Mouse (Mus musculus) kidney, adult 2 months (tissue): ENCODE results near the gene Lrrc4b. TPM values are rescaled to one million over a fixed set of nuclear protein-coding genes. Genes with fewer than 3 reads are reported as not detected.

Experiments
- DNase-seq: peaks from one replicate; pipeline ENCODE4 v3.0.0; 2021
- H3K27ac ChIP-seq: fragments of 200-500 bp; 2 replicates; pipeline ENCODE4 v1.5.1; 2012; ENCODE audit warnings: low read depth, low read length, control low read depth, inconsistent platforms; ENCODE audit not compliant: insufficient read depth
- H3K27me3 ChIP-seq: fragments of 200-500 bp; replicated peaks from 2 replicates; pipeline ENCODE4 v1.6.1; 2012; ENCODE audit warnings: mild to moderate bottlenecking, moderate library complexity, low read length, inconsistent platforms; ENCODE audit not compliant: control insufficient read depth, insufficient read depth
- H3K36me3 ChIP-seq: fragments of 200-500 bp; 2 replicates; pipeline ENCODE4 v1.6.1; 2012; ENCODE audit warnings: mild to moderate bottlenecking, moderate library complexity, low read length, inconsistent platforms; ENCODE audit not compliant: control insufficient read depth, insufficient read depth
- H3K4me1 ChIP-seq: fragments of 200-500 bp; 2 replicates; pipeline ENCODE4 v1.6.1; 2011; ENCODE audit warnings: low read length; ENCODE audit not compliant: control insufficient read depth, insufficient read depth
- H3K4me3 ChIP-seq: fragments of 200-500 bp; 2 replicates; pipeline ENCODE4 v1.5.1; 2011; ENCODE audit warnings: mild to moderate bottlenecking, low read depth, low read length, control low read depth; ENCODE audit not compliant: insufficient read depth
- CTCF ChIP-seq: fragments of 200-500 bp; conservative IDR thresholded peaks from 2 replicates; pipeline ENCODE4 v1.5.1; 2011; ENCODE audit warnings: low read depth, mild to moderate bottlenecking, control low read depth, low read length, moderate library complexity, mixed read lengths; ENCODE audit not compliant: insufficient read depth, insufficient read length
- POLR2A ChIP-seq: fragments of 200-500 bp; IDR thresholded peaks from one replicate; pipeline ENCODE4 v1.6.1; 2011; ENCODE audit warnings: low read depth, low read length, control low read depth
- WGBS: fragments of 180-500 bp; shearing (Covaris S2); methylation state at CpG from one replicate; pipeline ENCODE4 v1.1.7; 2018; 5-methylcytosine and 5-hydroxymethylcytosine counted together
- polyA plus RNA-seq: library from polyadenylated mRNA; depleted of rRNA; stranded (reverse); fragments of >200 nt; gene quantifications from 2 replicates; pipeline ENCODE4 v1.2.3, GENCODE M21; 2012

The Lrrc4b gene
- polyA plus RNA-seq, 1 experiment, result 0.52 TPM

DNA sequence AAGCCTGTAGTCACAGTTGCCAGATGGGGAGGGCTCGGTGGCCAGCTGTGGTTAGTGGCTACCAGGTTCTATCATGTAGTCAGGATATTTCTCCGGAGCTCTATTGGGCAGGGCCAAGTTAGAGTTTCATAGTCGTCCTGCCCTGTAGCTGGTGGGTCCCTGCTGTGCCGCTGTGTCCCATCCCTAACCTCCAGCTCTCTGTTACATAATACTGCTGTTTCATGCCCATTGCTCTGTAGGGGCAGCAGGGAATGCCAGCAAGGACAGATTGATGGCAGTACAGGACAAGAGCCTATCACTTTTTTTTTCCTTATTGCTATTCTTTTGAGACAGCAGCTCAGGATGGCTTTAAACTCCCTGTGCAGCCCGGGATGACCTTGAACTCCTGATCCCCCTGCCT lies 7.0 kb downstream of the Lrrc4b start:
- WGBS, result 49% methylated on average over 5 of the region's 5 CpGs
- TF ChIP-seq CTCF, result no peak
- Histone ChIP-seq H3K4me3 (no peak overlapping the region), H3K27ac (no peak overlapping the region), H3K27me3 (no peaks in the 10 kb centered on the region), H3K36me3 (no peaks in the 10 kb centered on the region), H3K4me1 (no peaks in the 10 kb centered on the region)
- DNase-seq, result no peak

DNA sequence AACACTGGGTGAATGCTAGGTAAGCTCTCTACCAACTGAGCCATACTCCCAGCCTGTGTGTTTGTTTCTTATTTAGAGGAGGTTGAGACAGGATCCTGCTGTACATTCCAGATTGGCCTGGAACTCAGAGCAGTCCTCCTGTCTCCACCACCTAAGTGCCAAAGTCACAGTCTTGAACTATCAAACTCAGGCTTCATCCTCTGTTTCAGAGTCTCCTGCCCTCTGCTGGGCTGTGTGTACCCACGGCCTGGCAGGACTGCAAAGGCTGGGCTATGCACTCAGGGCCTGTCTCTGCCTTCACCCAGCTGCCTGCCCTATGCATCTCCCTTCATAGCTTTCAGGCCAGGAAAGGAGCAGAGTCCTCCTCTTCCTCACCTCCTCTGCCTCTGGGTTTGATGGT lies 7.4 kb downstream of the Lrrc4b start:
- TF ChIP-seq POLR2A (no peak), CTCF (peak; percentile 34)
- no peak overlapping the region for H3K27ac ChIP-seq
- no peaks in the 10 kb centered on the region for H3K4me1 ChIP-seq
- DNase-seq, result peak; percentile 5
- H3K27me3 ChIP-seq, result no peaks in the 10 kb centered on the region
- no peak overlapping the region for H3K4me3 ChIP-seq
- 12% methylated on average over 1 of the region's 1 CpGs for WGBS
- no peaks in the 10 kb centered on the region for H3K36me3 ChIP-seq

DNA sequence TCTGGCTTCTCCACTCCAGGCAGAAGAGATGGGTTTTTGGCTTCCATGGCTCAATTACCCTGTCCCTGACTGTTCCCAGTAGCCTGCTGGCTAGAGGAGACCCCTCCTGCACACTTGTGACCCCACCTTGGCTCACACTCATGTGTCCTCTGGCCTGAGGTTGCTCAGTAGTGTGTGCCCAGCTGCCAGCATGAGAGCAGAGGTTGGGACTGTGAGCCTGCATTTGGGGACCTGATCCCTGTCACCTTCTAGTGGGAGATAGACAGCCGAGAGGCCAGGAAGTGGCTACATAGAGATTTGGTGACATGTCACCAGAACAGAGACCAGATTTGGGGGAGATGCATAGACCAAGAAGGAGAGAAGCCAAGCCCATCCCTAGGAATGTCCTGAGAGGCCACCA lies 8.4 kb downstream of the Lrrc4b start:
- TF ChIP-seq CTCF (no peak), POLR2A (no peak)
- H3K27ac ChIP-seq, result no peak overlapping the region
- H3K27me3 ChIP-seq, result no peaks in the 10 kb centered on the region
- no peak overlapping the region for H3K4me3 ChIP-seq
- 67% methylated on average over 1 of the region's 1 CpGs for WGBS
- no peaks in the 10 kb centered on the region for H3K4me1 ChIP-seq
- no peak for DNase-seq
- no peaks in the 10 kb centered on the region for H3K36me3 ChIP-seq

DNA sequence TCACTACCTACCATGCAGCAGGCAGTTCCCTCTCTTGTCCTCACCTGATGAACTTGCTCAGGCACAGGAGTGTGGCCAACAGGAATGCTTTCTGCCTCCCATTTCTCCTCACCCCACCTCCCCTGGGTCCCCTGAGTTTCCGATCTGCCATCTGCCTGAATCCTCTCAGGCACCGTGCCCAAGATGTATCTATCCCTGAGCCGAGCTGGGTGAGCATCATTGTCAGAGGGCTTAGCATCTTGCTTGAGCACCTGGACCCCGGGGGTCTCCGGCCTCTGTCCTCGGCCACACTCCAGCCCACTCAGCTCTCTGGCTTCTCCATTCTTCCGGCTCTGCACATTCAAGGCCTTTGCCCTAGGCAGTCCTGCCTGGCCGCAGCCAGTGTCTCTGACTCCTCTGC lies 9.1 kb downstream of the Lrrc4b start:
- H3K27me3 ChIP-seq, result no peaks in the 10 kb centered on the region
- no peak for TF ChIP-seq CTCF
- no peak for TF ChIP-seq POLR2A
- H3K36me3 ChIP-seq, result no peaks in the 10 kb centered on the region
- no peak for DNase-seq
- H3K4me3 ChIP-seq, result no peak overlapping the region
- H3K27ac ChIP-seq, result no peak overlapping the region
- no peaks in the 10 kb centered on the region for H3K4me1 ChIP-seq
- WGBS, result 68% methylated on average over 8 of the region's 8 CpGs

DNA sequence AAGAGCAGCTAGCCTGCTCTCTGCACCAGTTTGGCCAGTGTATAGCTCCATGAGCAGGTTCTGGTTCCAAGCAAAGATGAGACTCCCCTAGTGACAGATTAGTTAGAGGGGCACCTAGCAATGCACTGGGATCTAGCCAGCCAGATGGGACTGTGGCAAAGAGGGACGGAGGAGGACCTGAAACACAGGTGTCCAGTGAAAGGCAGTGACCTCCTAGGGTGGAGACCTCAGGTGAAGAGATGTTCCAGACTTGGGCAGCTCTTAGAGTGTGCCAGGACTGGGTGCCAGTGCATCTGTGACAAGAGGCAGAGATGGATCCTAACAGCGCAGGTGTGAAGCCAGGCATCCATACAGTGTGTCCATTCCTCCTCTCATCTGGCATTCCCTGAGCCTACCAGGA lies 10.9 kb downstream of the Lrrc4b start:
- Histone ChIP-seq H3K36me3 (no peaks in the 10 kb centered on the region), H3K27me3 (no peaks in the 10 kb centered on the region), H3K4me1 (no peaks in the 10 kb centered on the region), H3K4me3 (no peak overlapping the region), H3K27ac (no peak overlapping the region)
- DNase-seq, result no peak
- 79% methylated on average over 2 of the region's 2 CpGs for WGBS
- TF ChIP-seq CTCF (no peak), POLR2A (no peak)

DNA sequence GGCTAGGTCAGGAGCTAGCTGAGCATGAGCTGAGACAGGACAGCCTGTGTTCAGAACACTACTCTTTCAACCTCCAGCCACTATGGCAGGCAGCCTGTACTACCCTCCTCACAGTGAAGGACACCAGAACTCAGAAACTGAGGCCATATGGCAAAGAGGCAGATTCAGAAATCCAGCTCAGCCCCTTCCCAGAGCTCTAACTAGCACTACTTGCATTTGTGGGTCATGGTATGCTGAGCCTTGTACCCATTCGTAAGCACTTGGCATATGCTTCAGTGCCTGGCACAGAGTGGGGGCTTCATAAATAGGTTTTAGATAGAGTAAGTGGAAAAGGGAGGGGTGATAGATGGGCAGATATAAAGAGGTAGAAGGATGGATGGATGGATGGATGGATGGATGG lies 11.7 kb downstream of the Lrrc4b start:
- no peak overlapping the region for H3K27ac ChIP-seq
- DNase-seq, result no peak
- H3K4me1 ChIP-seq, result no peaks in the 10 kb centered on the region
- no peak overlapping the region for H3K4me3 ChIP-seq
- TF ChIP-seq CTCF (no peak), POLR2A (no peak)
- no peaks in the 10 kb centered on the region for H3K27me3 ChIP-seq
- no peaks in the 10 kb centered on the region for H3K36me3 ChIP-seq
- WGBS, result 81% methylated on average over 1 of the region's 1 CpGs

DNA sequence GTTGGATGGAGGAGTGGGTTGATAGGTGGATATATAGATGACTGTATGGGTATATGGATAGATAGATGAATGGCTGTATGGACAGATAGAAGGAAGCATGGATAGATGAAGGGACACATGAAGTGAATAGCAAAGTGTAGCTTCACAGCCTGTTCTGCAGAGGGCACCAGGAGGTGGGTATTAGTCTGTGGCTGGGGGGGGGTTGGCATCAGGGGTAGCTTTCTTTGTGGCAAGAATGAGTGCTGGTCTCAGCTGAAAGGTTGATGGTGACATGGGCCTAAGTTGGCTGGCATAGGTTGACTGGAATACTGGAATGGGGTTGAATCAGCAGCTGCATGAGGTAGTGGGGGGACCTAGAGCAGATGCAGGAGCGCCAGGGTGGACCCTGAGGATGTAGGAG lies 12.4 kb downstream of the Lrrc4b start:
- no peak overlapping the region for H3K27ac ChIP-seq
- no peaks in the 10 kb centered on the region for H3K27me3 ChIP-seq

DNA sequence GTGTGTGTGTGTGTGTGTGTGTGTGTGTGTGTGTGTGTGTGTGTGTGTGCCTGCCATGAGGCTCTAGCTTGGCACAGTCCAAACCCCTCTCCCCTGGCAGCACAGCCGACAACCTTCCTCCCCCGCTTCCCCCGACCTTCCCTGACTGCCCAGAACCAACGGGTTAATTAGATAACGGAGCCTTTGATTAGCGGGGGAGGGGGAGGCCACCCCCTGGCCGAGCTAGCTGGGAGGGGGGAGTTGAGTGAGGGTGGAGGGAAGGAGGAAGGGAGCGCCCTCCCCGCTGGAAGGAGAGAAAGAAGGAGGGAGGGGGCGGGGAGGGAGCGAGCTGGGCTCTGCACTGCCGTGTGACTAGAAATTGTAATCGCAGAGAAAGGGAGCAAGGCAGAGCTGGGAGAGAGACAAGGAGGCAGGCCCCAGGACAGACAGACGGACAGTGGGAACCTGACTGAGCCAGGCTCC lies 12.9 kb downstream of the Lrrc4b start:
- Histone ChIP-seq H3K36me3 (no peaks in the 10 kb centered on the region), H3K4me3 (no peak overlapping the region), H3K27me3 (no peaks in the 10 kb centered on the region), H3K4me1 (no peaks in the 10 kb centered on the region), H3K27ac (no peak overlapping the region)
- no peak for DNase-seq
- 1% methylated on average over 14 of the region's 14 CpGs for WGBS
- TF ChIP-seq POLR2A (no peak), CTCF (no peak)

More for the DNA sequence above, 12.4 kb downstream of the Lrrc4b start:
- 9% methylated on average over 1 of the region's 1 CpGs for WGBS
- TF ChIP-seq CTCF (no peak), POLR2A (no peak)
- Histone ChIP-seq H3K4me3 (no peak overlapping the region), H3K36me3 (no peaks in the 10 kb centered on the region), H3K4me1 (no peaks in the 10 kb centered on the region)
- DNase-seq, result no peak
